Mouse (Mus musculus) testis, postnatal 10 days (tissue): ENCODE data around the gene Cwf19l1.

Experiments
- DNase-seq: peaks from one replicate; pipeline ENCODE4 v3.0.0; 2021; ENCODE audit warnings: low spot score

The Cwf19l1 gene

DNA sequence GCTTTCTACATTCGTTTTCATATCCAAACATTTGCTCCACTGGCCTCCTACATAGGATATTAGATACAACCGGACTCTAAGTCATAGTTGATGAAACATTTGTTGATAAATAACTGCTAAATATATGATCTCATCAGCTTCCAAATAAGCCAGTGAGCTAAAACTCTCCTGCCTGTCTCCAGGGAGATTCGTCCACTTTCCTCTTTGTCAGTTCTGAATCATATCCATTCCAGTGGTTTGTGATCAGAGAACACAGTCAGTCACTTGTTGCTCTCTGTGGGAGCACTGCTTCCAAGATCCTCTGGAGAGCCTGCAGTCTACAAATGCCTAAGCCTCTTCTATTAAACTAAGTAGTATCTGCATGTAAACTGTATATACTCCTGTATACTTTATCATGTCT is 75.5 kb downstream of the Cwf19l1 start:
- DNase-seq, result no peak
